Mouse (Mus musculus): ENCODE measurements around the gene Stat3. TPM values are rescaled to one million over a fixed set of nuclear protein-coding genes. Genes with fewer than 3 reads are reported as not detected.
A peak's percentile ranks its signal among the peaks of the same experiment; 100 is the strongest.

Stat3 gene
- polyA plus RNA-seq, 1 experiment from 2014 or later, result 24.6 TPM

GRCm38 (mm10) chr11:100914415-100914814 lies 24.9 kb downstream of the Stat3 start:
- H3K4me2 ChIP-seq, result no peak overlapping the region
- WGBS, result 81% methylated on average over 5 of the region's 5 CpGs
- ATAC-seq, result no peak

GRCm38 (mm10) chr11:100912401-100913155 lies 26.8 kb downstream of the Stat3 start:
- Histone ChIP-seq H3K4me2 (no peak overlapping the region), H3K36me3 (ENCODE audit: poor library complexity, severe bottlenecking) (0 out of 2 replicates have a peak, but pooled peaks cover 6% of the 10 kb centered on the region), H3K4me1 (no peaks in the 10 kb centered on the region), H3K27ac (no peak overlapping the region), H3K9ac (no peak overlapping the region), H3K9me3 (replicated peaks) (no peaks in the 10 kb centered on the region; the same call in 1 of the 2 replicates), H3K4me3 (no peak overlapping the region), H3K27me3 (no peaks in the 10 kb centered on the region)
- no peak for ATAC-seq
- 89% methylated on average over 17 of the region's 17 CpGs for WGBS

More at GRCm38 (mm10) chr11:100914415-100914814, 24.9 kb downstream of the Stat3 start:
- Histone ChIP-seq H3K4me3 (no peak overlapping the region), H3K9ac (no peak overlapping the region), H3K36me3 (ENCODE audit: poor library complexity, severe bottlenecking) (no peaks in the 10 kb centered on the region), H3K27me3 (no peaks in the 10 kb centered on the region), H3K27ac (no peak overlapping the region), H3K4me1 (no peaks in the 10 kb centered on the region), H3K9me3 (replicated peaks) (no peaks in the 10 kb centered on the region; the same call in 1 of the 2 replicates)

- 88% methylated on average over 9 of the region's 9 CpGs for WGBS
- H3K36me3 ChIP-seq (ENCODE audit: poor library complexity, severe bottlenecking), result peaks cover 29% of the 10 kb centered on the region
Observed at GRCm38 (mm10) chr11:100908567-100908966, 30.8 kb downstream of the Stat3 start.

GRCm38 (mm10) chr11:100908112-100908511 lies 31.2 kb downstream of the Stat3 start:
- Histone ChIP-seq H3K36me3 (ENCODE audit: poor library complexity, severe bottlenecking) (peaks cover 33% of the 10 kb centered on the region), H3K4me1 (no peaks in the 10 kb centered on the region), H3K27me3 (no peaks in the 10 kb centered on the region), H3K27ac (no peak overlapping the region), H3K4me2 (no peak overlapping the region), H3K9ac (no peak overlapping the region), H3K9me3 (replicated peaks) (no peaks in the 10 kb centered on the region), H3K4me3 (no peak overlapping the region)
- ATAC-seq, result no peak
- 80% methylated on average over 2 of the region's 2 CpGs for WGBS

More at GRCm38 (mm10) chr11:100908567-100908966, 30.8 kb downstream of the Stat3 start:
- no peak for ATAC-seq
- Histone ChIP-seq H3K4me1 (no peaks in the 10 kb centered on the region), H3K27ac (no peak overlapping the region), H3K4me2 (no peak overlapping the region), H3K4me3 (no peak overlapping the region), H3K9me3 (replicated peaks) (no peaks in the 10 kb centered on the region), H3K27me3 (no peaks in the 10 kb centered on the region), H3K9ac (no peak overlapping the region)

GRCm38 (mm10) chr11:100906885-100907284 lies 32.5 kb downstream of the Stat3 start:
- H3K4me2 ChIP-seq, result no peak overlapping the region
- H3K27ac ChIP-seq, result no peak overlapping the region
- H3K9ac ChIP-seq, result no peak overlapping the region
- H3K27me3 ChIP-seq, result no peaks in the 10 kb centered on the region
- ATAC-seq, result no peak
- no peaks in the 10 kb centered on the region for H3K4me1 ChIP-seq
- no peak overlapping the region for H3K4me3 ChIP-seq
- H3K36me3 ChIP-seq (ENCODE audit: poor library complexity, severe bottlenecking), result peaks cover 43% of the 10 kb centered on the region
- H3K9me3 ChIP-seq (replicated peaks), result no peaks in the 10 kb centered on the region
- 80% methylated on average over 4 of the region's 4 CpGs for WGBS

GRCm38 (mm10) chr11:100905929-100906328 lies 33.4 kb downstream of the Stat3 start:
- H3K36me3 ChIP-seq (ENCODE audit: poor library complexity, severe bottlenecking), result peaks cover 53% of the 10 kb centered on the region
- H3K4me1 ChIP-seq, result no peaks in the 10 kb centered on the region
- H3K4me3 ChIP-seq, result no peak overlapping the region
- H3K27ac ChIP-seq, result no peak overlapping the region
- 68% methylated on average over 1 of the region's 1 CpGs for WGBS
- ATAC-seq, result no peak
- no peak overlapping the region for H3K9ac ChIP-seq
- no peaks in the 10 kb centered on the region for H3K27me3 ChIP-seq
- no peak overlapping the region for H3K4me2 ChIP-seq
- H3K9me3 ChIP-seq (replicated peaks), result no peaks in the 10 kb centered on the region

- no peak for ATAC-seq
Observed at GRCm38 (mm10) chr11:100904580-100905351, 34.6 kb downstream of the Stat3 start.

GRCm38 (mm10) chr11:100898441-100899199 lies 40.7 kb downstream of the Stat3 start:
- ATAC-seq, result no peak
- 50% methylated on average over 16 of the region's 16 CpGs for WGBS
- H3K4me1 ChIP-seq, result peaks cover 20% of the 10 kb centered on the region
- peak overlapping the region; percentile 37; the same call in 1 of the 2 replicates for H3K9ac ChIP-seq
- peaks cover 42% of the 10 kb centered on the region for H3K36me3 ChIP-seq (ENCODE audit: poor library complexity, severe bottlenecking)
- peak overlapping the region; percentile 27 for H3K4me2 ChIP-seq
- H3K4me3 ChIP-seq, result no peak overlapping the region
- H3K27me3 ChIP-seq, result no peaks in the 10 kb centered on the region
- H3K9me3 ChIP-seq (replicated peaks), result no peaks in the 10 kb centered on the region
- peak overlapping the region; percentile 74 for H3K27ac ChIP-seq

More at GRCm38 (mm10) chr11:100904580-100905351, 34.6 kb downstream of the Stat3 start:
- H3K4me3 ChIP-seq, result no peak overlapping the region
- no peak overlapping the region for H3K4me2 ChIP-seq
- no peaks in the 10 kb centered on the region for H3K9me3 ChIP-seq (replicated peaks)
- H3K27me3 ChIP-seq, result no peaks in the 10 kb centered on the region
- WGBS, result 76% methylated on average over 14 of the region's 20 CpGs
- H3K9ac ChIP-seq, result no peak overlapping the region
- peaks cover 55% of the 10 kb centered on the region for H3K36me3 ChIP-seq (ENCODE audit: poor library complexity, severe bottlenecking)
- H3K27ac ChIP-seq, result no peak overlapping the region
- no peaks in the 10 kb centered on the region for H3K4me1 ChIP-seq

GRCm38 (mm10) chr11:100897294-100898231 lies 41.8 kb downstream of the Stat3 start:
- Histone ChIP-seq H3K4me3 (no peak overlapping the region), H3K9ac (no peak overlapping the region), H3K9me3 (replicated peaks) (no peaks in the 10 kb centered on the region), H3K4me1 (peaks cover 20% of the 10 kb centered on the region), H3K27ac (peak overlapping the region; percentile 74), H3K36me3 (ENCODE audit: poor library complexity, severe bottlenecking) (peaks cover 32% of the 10 kb centered on the region), H3K27me3 (no peaks in the 10 kb centered on the region), H3K4me2 (peak overlapping the region; percentile 27; the same call in 1 of the 2 replicates)
- WGBS, result 59% methylated on average over 7 of the region's 7 CpGs
- no peak for ATAC-seq

GRCm38 (mm10) chr11:100896078-100896477 lies 43.3 kb downstream of the Stat3 start:
- no peak overlapping the region for H3K4me3 ChIP-seq
- peaks cover 20% of the 10 kb centered on the region for H3K4me1 ChIP-seq
- H3K9me3 ChIP-seq (replicated peaks), result no peaks in the 10 kb centered on the region
- H3K27me3 ChIP-seq, result no peaks in the 10 kb centered on the region
- WGBS, result 68% methylated on average over 10 of the region's 10 CpGs
- peaks cover 18% of the 10 kb centered on the region for H3K36me3 ChIP-seq (ENCODE audit: poor library complexity, severe bottlenecking)
- no peak overlapping the region for H3K9ac ChIP-seq
- ATAC-seq, result no peak
- H3K27ac ChIP-seq, result no peak overlapping the region
- no peak overlapping the region for H3K4me2 ChIP-seq
